Mouse (Mus musculus) midbrain, embryonic 15.5 days (tissue): ENCODE measurements around the gene Col5a3. TPM values are rescaled to one million over a fixed set of nuclear protein-coding genes. Genes with fewer than 3 reads are reported as not detected.
A peak's percentile ranks its signal among the peaks of the same experiment; 100 is the strongest.
"Not testable (repeated sequence)": the region's sequence is repeated elsewhere in the genome, so short reads cannot be mapped to it uniquely, and the experiment has no call there.

Experiments used
- ATAC-seq: fragments of 200-750 bp; cut with Nextera tagmentation; replicated peaks from 2 replicates; pipeline ENCODE4 v1.8.0; 2017; ENCODE audit warnings: moderate TSS enrichment
- H3K27ac ChIP-seq: fragments of 300-500 bp; sonication (generic); 2 replicates; pipeline ENCODE4 v1.5.1; 2015; ENCODE audit warnings: mild to moderate bottlenecking, inconsistent platforms
- H3K27me3 ChIP-seq: fragments of 300-500 bp; sonication (generic); replicated peaks from 2 replicates; pipeline ENCODE4 v1.6.1; 2015; ENCODE audit warnings: inconsistent platforms
- H3K36me3 ChIP-seq: fragments of 300-500 bp; sonication (generic); replicated peaks from 2 replicates; pipeline ENCODE4 v1.6.1; 2015; ENCODE audit warnings: inconsistent platforms
- H3K4me1 ChIP-seq: fragments of 300-500 bp; sonication (generic); 2 replicates; pipeline ENCODE4 v1.6.1; 2015; ENCODE audit warnings: inconsistent platforms
- H3K4me2 ChIP-seq: fragments of 300-500 bp; sonication (generic); 2 replicates; pipeline ENCODE4 v1.6.1; 2015; ENCODE audit warnings: inconsistent platforms, mild to moderate bottlenecking, moderate library complexity
- H3K4me3 ChIP-seq: fragments of 300-500 bp; sonication (generic); 2 replicates; pipeline ENCODE4 v1.5.1; 2015; ENCODE audit warnings: mild to moderate bottlenecking, inconsistent platforms
- H3K9ac ChIP-seq: fragments of 300-500 bp; sonication (generic); 2 replicates; pipeline ENCODE4 v1.6.1; 2015; ENCODE audit warnings: mild to moderate bottlenecking, inconsistent platforms
- H3K9me3 ChIP-seq: fragments of 300-500 bp; sonication (generic); 2 replicates; pipeline ENCODE4 v1.6.1; 2016; ENCODE audit warnings: inconsistent platforms
- WGBS: fragments of 180-500 bp; shearing (Covaris S2); methylation state at CpG from one replicate; pipeline ENCODE4 v1.1.7; 2015; ENCODE audit warnings: mixed read lengths; 5-methylcytosine and 5-hydroxymethylcytosine counted together
- polyA plus RNA-seq: library from polyadenylated mRNA; unstranded; fragments of >200 nt; fragmentation: Nextera tagmentation; extraction: Ambion mirVana; gene quantifications from 2 replicates; pipeline ENCODE4 v1.2.1, GENCODE M21; 2015

Col5a3 gene
- 0.85 and 0.98 TPM in 2 replicates for polyA plus RNA-seq

GRCm38 (mm10) chr9:20814521-20815272, at the start of gene Col5a3:
Col5a3 (minus strand) TSS chr9:20815067.
- H3K9ac ChIP-seq = no peak within 1 kb of the TSS
- H3K4me3 ChIP-seq = 0 out of 2 replicates have a peak within 1 kb of the TSS, but pooled peaks have one; percentile 12
- 4% methylated on average over 29 of the region's 29 CpGs for WGBS
- H3K4me2 ChIP-seq = peak within 1 kb of the TSS; percentile 44
- no peak for ATAC-seq
- no peaks in the 10 kb centered on the region for H3K36me3 ChIP-seq
- H3K27me3 ChIP-seq = peaks cover 8% of the 10 kb centered on the region
- no peaks in the 10 kb centered on the region for H3K9me3 ChIP-seq
- peaks cover 7% of the 10 kb centered on the region for H3K4me1 ChIP-seq
- H3K27ac ChIP-seq = no peak within 1 kb of the TSS

- Histone ChIP-seq H3K4me3 (no peak overlapping the region), H3K9ac (no peak overlapping the region), H3K4me1 (no peaks in the 10 kb centered on the region), H3K36me3 (no peaks in the 10 kb centered on the region), H3K27ac (no peak overlapping the region), H3K9me3 (no peaks in the 10 kb centered on the region), H3K4me2 (no peak overlapping the region), H3K27me3 (peaks cover 9% of the 10 kb centered on the region; the same call in 1 of the 2 replicates)
- ATAC-seq = no peak
- WGBS = 65% methylated on average over 4 of the region's 4 CpGs
These were observed 47.4 kb upstream of the Col5a3 start for GRCm38 (mm10) chr9:20862225-20862624.

- no peaks in the 10 kb centered on the region for H3K36me3 ChIP-seq
- H3K27me3 ChIP-seq = peaks cover 9% of the 10 kb centered on the region; the same call in 1 of the 2 replicates
- 11% methylated on average over 4 of the region's 4 CpGs for WGBS
- no peak overlapping the region for H3K4me2 ChIP-seq
- H3K9ac ChIP-seq = no peak overlapping the region
- no peaks in the 10 kb centered on the region for H3K4me1 ChIP-seq
- H3K9me3 ChIP-seq = no peaks in the 10 kb centered on the region
- no peak for ATAC-seq
- no peak overlapping the region for H3K27ac ChIP-seq
- H3K4me3 ChIP-seq = no peak overlapping the region
These were observed 47.0 kb upstream of the Col5a3 start for GRCm38 (mm10) chr9:20861821-20862220.

- Histone ChIP-seq H3K9ac (no peak overlapping the region), H3K9me3 (no peaks in the 10 kb centered on the region), H3K27ac (no peak overlapping the region), H3K36me3 (no peaks in the 10 kb centered on the region), H3K4me1 (no peaks in the 10 kb centered on the region), H3K4me3 (no peak overlapping the region), H3K4me2 (no peak overlapping the region), H3K27me3 (peaks cover 6% of the 10 kb centered on the region; the same call in 1 of the 2 replicates)
- WGBS = 50% methylated on average over 6 of the region's 6 CpGs
- no peak for ATAC-seq
These were observed 45.1 kb upstream of the Col5a3 start for GRCm38 (mm10) chr9:20859926-20860325.

- peaks cover 6% of the 10 kb centered on the region; the same call in 1 of the 2 replicates for H3K27me3 ChIP-seq
- H3K36me3 ChIP-seq = no peaks in the 10 kb centered on the region
- H3K9ac ChIP-seq = no peak overlapping the region
- H3K27ac ChIP-seq = no peak overlapping the region
- 13% methylated on average over 6 of the region's 6 CpGs for WGBS
- H3K4me3 ChIP-seq = no peak overlapping the region
- H3K4me2 ChIP-seq = no peak overlapping the region
- H3K4me1 ChIP-seq = no peaks in the 10 kb centered on the region
- ATAC-seq = no peak
- H3K9me3 ChIP-seq = no peaks in the 10 kb centered on the region
These were observed 42.3 kb upstream of the Col5a3 start for GRCm38 (mm10) chr9:20857131-20857530.

GRCm38 (mm10) chr9:20850179-20850578, 35.3 kb upstream of the Col5a3 start:
- WGBS = 86% methylated on average over 2 of the region's 2 CpGs
- H3K27ac ChIP-seq = no peak overlapping the region

GRCm38 (mm10) chr9:20842670-20843069, 27.8 kb upstream of the Col5a3 start:
- Histone ChIP-seq H3K4me1 (no peaks in the 10 kb centered on the region), H3K36me3 (no peaks in the 10 kb centered on the region), H3K9ac (no peak overlapping the region), H3K27me3 (0 out of 2 replicates have a peak, but pooled peaks cover 3% of the 10 kb centered on the region), H3K27ac (no peak overlapping the region), H3K4me3 (no peak overlapping the region), H3K9me3 (no peaks in the 10 kb centered on the region), H3K4me2 (no peak overlapping the region)
- 28% methylated on average over 2 of the region's 2 CpGs for WGBS
- no peak for ATAC-seq

More at GRCm38 (mm10) chr9:20850179-20850578, 35.3 kb upstream of the Col5a3 start:
- H3K4me2 ChIP-seq = no peak overlapping the region
- H3K9ac ChIP-seq = no peak overlapping the region
- no peaks in the 10 kb centered on the region for H3K9me3 ChIP-seq
- H3K4me3 ChIP-seq = no peak overlapping the region
- H3K36me3 ChIP-seq = no peaks in the 10 kb centered on the region
- no peaks in the 10 kb centered on the region for H3K27me3 ChIP-seq
- no peaks in the 10 kb centered on the region for H3K4me1 ChIP-seq
- ATAC-seq = no peak

- 70% methylated on average over 4 of the region's 4 CpGs for WGBS
- H3K27ac ChIP-seq = no peak overlapping the region
- H3K4me2 ChIP-seq = no peak overlapping the region
- H3K36me3 ChIP-seq = no peaks in the 10 kb centered on the region
- H3K4me3 ChIP-seq = no peak overlapping the region
- H3K9me3 ChIP-seq = no peaks in the 10 kb centered on the region
- 0 out of 2 replicates have a peak, but pooled peaks cover 3% of the 10 kb centered on the region for H3K27me3 ChIP-seq
- H3K9ac ChIP-seq = no peak overlapping the region
- ATAC-seq = no peak
- no peaks in the 10 kb centered on the region for H3K4me1 ChIP-seq
These were observed 27.3 kb upstream of the Col5a3 start for GRCm38 (mm10) chr9:20842211-20842610.

- Histone ChIP-seq H3K27ac (no peak overlapping the region), H3K9ac (no peak overlapping the region), H3K36me3 (no peaks in the 10 kb centered on the region), H3K4me2 (no peak overlapping the region), H3K4me1 (no peaks in the 10 kb centered on the region), H3K4me3 (no peak overlapping the region), H3K27me3 (0 out of 2 replicates have a peak, but pooled peaks cover 3% of the 10 kb centered on the region), H3K9me3 (no peaks in the 10 kb centered on the region)
- ATAC-seq = no peak
- WGBS = 32% methylated on average over 6 of the region's 6 CpGs
These were observed 24.1 kb upstream of the Col5a3 start for GRCm38 (mm10) chr9:20838931-20839330.

GRCm38 (mm10) chr9:20837184-20837947, 22.5 kb upstream of the Col5a3 start:
- WGBS = 84% methylated on average over 9 of the region's 9 CpGs

GRCm38 (mm10) chr9:20835431-20835954, 20.6 kb upstream of the Col5a3 start:
- WGBS = 86% methylated on average over 11 of the region's 11 CpGs
- H3K9ac ChIP-seq, H3K9me3 ChIP-seq, H3K4me2 ChIP-seq, H3K36me3 ChIP-seq, H3K4me1 ChIP-seq, ATAC-seq, H3K27me3 ChIP-seq, H3K27ac ChIP-seq, H3K4me3 ChIP-seq: not testable (repeated sequence)

More at GRCm38 (mm10) chr9:20837184-20837947, 22.5 kb upstream of the Col5a3 start:
- H3K9ac ChIP-seq = no peak overlapping the region
- no peaks in the 10 kb centered on the region for H3K27me3 ChIP-seq
- H3K36me3 ChIP-seq = no peaks in the 10 kb centered on the region
- no peak for ATAC-seq
- H3K4me3 ChIP-seq = no peak overlapping the region
- no peaks in the 10 kb centered on the region for H3K9me3 ChIP-seq
- no peak overlapping the region for H3K4me2 ChIP-seq
- H3K27ac ChIP-seq = no peak overlapping the region
- no peaks in the 10 kb centered on the region for H3K4me1 ChIP-seq

- no peak overlapping the region for H3K9ac ChIP-seq
- no peak overlapping the region for H3K27ac ChIP-seq
- no peak overlapping the region for H3K4me3 ChIP-seq
- peaks cover 8% of the 10 kb centered on the region; the same call in 1 of the 2 replicates for H3K4me1 ChIP-seq
- ATAC-seq = no peak
- no peaks in the 10 kb centered on the region for H3K9me3 ChIP-seq
- no peak overlapping the region for H3K4me2 ChIP-seq
- H3K36me3 ChIP-seq = no peaks in the 10 kb centered on the region
- 75% methylated on average over 1 of the region's 1 CpGs for WGBS
- no peaks in the 10 kb centered on the region for H3K27me3 ChIP-seq
These were observed 20.0 kb upstream of the Col5a3 start for GRCm38 (mm10) chr9:20834881-20835280.
